Mouse (Mus musculus) B cell, adult 62 days (primary cell): Measurements from ENCODE around the gene Rgr. TPM values are rescaled to one million over a fixed set of nuclear protein-coding genes. Genes with fewer than 3 reads are reported as not detected.

Experiments used
- total RNA-seq: library from RNA; stranded (reverse); gene quantifications from 4 replicates; pipeline ENCODE4 v1.2.4, GENCODE M21; 2023

Gene Rgr
- not detected in 4 replicates for total RNA-seq

DNA sequence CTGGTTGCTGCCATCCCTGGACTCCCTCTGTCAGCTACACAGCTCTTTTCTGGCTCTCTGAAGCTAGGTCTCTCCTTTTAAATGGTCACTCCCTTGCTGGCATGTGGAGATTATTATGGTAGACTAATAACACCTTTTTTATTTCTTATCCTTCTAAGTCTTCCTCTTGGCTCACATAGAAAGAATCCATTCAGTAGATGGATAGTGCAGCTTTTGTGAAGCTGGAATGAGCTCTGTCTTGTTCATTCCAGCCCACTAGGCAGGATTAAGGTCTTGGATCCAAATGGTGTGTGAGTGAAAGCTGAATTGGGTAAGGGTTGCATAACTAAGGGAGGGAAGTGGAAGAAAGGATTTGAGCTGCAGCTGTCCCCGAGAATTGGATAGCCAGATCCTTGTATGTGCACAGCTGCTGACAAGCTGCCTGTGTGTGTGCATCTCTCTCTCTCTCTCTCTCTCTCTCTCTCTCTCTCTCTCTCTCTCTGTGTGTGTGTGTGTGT, at the start of gene Rgr:
TSS of gene Rgr (minus strand) at position 51 of the 497 bp plus-strand sequence.

DNA sequence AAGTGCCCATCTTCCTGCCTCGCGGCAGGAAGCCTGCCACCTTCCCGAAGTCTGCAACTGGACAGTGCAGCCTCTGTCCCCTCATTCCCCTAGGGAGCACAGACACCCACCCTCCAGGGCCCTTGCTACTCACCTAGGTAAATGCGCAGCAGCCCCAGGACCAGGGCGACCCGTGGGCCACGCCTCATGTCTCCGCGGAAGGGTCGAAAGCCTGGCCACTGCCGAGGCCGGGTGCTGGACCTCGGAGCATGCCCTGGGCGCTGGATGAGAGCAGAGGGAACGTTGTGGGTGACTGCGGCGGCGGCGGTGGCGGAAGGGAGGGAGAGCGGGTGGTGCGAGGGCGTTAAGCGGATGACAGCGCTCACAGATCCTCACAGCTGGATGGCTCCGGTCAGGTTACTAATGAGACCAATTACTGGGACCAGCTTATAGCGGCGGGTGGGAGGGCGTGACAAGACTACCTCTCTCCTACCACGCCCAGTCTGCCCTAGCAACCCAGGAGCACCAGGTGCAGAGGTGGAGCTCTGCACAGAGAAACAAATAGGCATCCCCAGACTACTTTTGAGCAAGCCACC, 49.3 kb upstream of the Rgr start, which contains the start of gene Cdhr1:
TSS of gene Cdhr1 (minus strand) at position 392 of the 575 bp plus-strand sequence.

DNA sequence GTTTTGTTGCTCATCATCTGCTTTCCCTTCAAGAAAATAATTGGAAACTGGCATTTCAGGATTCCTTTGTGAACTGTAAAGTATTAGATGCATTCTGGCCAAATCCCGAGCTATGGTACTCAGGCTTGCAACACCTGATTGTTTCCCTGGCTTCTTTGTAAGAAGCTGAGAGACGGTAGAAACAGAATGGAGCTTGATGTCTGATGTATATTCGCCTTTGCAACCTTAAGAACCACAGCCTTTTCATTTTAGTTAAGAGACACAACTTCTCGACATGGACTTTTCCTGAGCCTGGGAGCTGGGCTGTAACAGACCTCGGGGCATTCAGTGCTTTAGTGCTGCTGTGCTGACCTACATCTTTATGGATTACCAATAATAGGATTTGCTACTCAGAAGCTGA, 18.9 kb upstream of the Rgr start, which contains the start of gene Lrit2:
TSS of gene Lrit2 (plus strand) at position 301 of the 400 bp plus-strand sequence.

Other genes starting within 250 kb of the Rgr start
- 31.7 to 33.2 TPM (median 32.6 TPM) in 4 replicates for gene Ccser2, start 80.2 kb downstream of the Rgr start, total RNA-seq
- gene Lrit1, start 5.9 kb upstream of the Rgr start, total RNA-seq = not detected in 4 replicates
- gene Lrit2, start 19.0 kb upstream of the Rgr start, total RNA-seq = not detected in 4 replicates
- gene Cdhr1, start 49.4 kb upstream of the Rgr start, total RNA-seq = not detected in 4 replicates
- not detected in 4 replicates for gene 2610528A11Rik, start 65.1 kb upstream of the Rgr start, total RNA-seq
- 306 to 337 TPM (median 323 TPM) in 4 replicates for gene Ghitm, start 86.3 kb upstream of the Rgr start, total RNA-seq